Mouse (Mus musculus) midbrain, embryonic 16.5 days (tissue): ENCODE data around the gene C77080. TPM values are rescaled to one million over a fixed set of nuclear protein-coding genes. Genes with fewer than 3 reads are reported as not detected.

Experiments used
- ATAC-seq: fragments of 200-750 bp; cut with Nextera tagmentation; 2 replicates; pipeline ENCODE4 v1.8.0; 2017; ENCODE audit warnings: moderate TSS enrichment
- H3K27ac ChIP-seq: fragments of 300-500 bp; sonication (generic); 2 replicates; pipeline ENCODE4 v1.5.1; 2014; ENCODE audit warnings: mild to moderate bottlenecking, low read length, mixed read lengths
- H3K27me3 ChIP-seq: fragments of 300-500 bp; sonication (generic); 2 replicates; pipeline ENCODE4 v1.6.1; 2014; ENCODE audit warnings: low read depth, low read length, mixed read lengths; ENCODE audit not compliant: control insufficient read depth, insufficient read depth
- H3K36me3 ChIP-seq: fragments of 300-500 bp; sonication (generic); 2 replicates; pipeline ENCODE4 v1.6.1; 2014; ENCODE audit warnings: mild to moderate bottlenecking, low read length, moderate library complexity, mixed read lengths; ENCODE audit not compliant: control insufficient read depth, insufficient read depth
- H3K4me1 ChIP-seq: fragments of 300-500 bp; sonication (generic); 2 replicates; pipeline ENCODE4 v1.6.1; 2014; ENCODE audit warnings: mild to moderate bottlenecking, low read length, mixed read lengths; ENCODE audit not compliant: control insufficient read depth, insufficient read depth
- H3K4me2 ChIP-seq: fragments of 300-500 bp; sonication (generic); 2 replicates; pipeline ENCODE4 v1.6.1; 2014; ENCODE audit warnings: mild to moderate bottlenecking, low read length, mixed read lengths
- H3K4me3 ChIP-seq: fragments of 300-500 bp; sonication (generic); 2 replicates; pipeline ENCODE4 v1.5.1; 2014; ENCODE audit warnings: low read depth, mild to moderate bottlenecking, low read length, moderate library complexity, mixed read lengths
- H3K9ac ChIP-seq: fragments of 300-500 bp; sonication (generic); 2 replicates; pipeline ENCODE4 v1.6.1; 2014; ENCODE audit warnings: low read depth, low read length, mixed read lengths
- H3K9me3 ChIP-seq: fragments of 300-500 bp; sonication (generic); replicated peaks from 2 replicates; pipeline ENCODE4 v1.6.1; 2014; ENCODE audit warnings: mild to moderate bottlenecking, low read length, mixed read lengths; ENCODE audit not compliant: control insufficient read depth, poor library complexity, severe bottlenecking
- whole genome bisulfite sequencing: fragments of 180-500 bp; shearing (Covaris S2); extraction: QIAGEN DNeasy Blood & Tissue Kit; methylation state at CpG from one replicate; pipeline ENCODE4 v1.1.7; 2014; 5-methylcytosine and 5-hydroxymethylcytosine counted together
- polyA plus RNA-seq: library from polyadenylated mRNA; unstranded; fragments of >200 nt; fragmentation: Nextera tagmentation; extraction: Ambion mirVana; gene quantifications from 2 replicates; pipeline ENCODE4 v1.2.1, GENCODE M21; 2015

Gene C77080
- polyA plus RNA-seq = 6.7 and 8.2 TPM in 2 replicates

DNA sequence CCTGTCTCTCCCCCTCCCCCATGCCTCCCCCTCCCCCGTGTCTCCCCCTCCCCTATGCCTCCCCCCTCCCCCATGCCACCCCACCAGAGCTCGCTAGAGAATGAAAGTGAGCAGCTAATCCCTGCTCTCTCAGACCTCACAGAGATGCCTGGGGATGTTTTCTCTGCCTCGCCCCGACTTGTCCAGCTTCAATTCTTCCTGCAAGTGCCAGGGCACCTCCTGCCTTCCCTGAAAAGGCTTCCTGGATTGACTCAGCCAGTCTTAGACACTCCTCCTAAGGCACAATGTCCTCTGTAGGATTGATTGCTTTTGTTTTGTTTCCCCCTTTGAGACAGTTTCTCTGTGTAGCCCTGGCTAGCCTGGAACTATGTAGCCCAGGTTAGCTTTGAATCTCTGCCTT, at the start of gene C77080:
TSS of gene C77080 (minus strand) at position 209 of the 400 bp plus-strand sequence.
- peak within 1 kb of the TSS; percentile 26; the same call in 1 of the 2 replicates for H3K9ac ChIP-seq
- no peak within 1 kb of the TSS for H3K4me3 ChIP-seq
- 0 out of 2 replicates have a peak, but pooled peaks cover 3% of the 10 kb centered on the region for H3K4me1 ChIP-seq
- no peaks in the 10 kb centered on the region for H3K27me3 ChIP-seq
- no peak for ATAC-seq
- WGBS = 0% methylated on average over 2 of the region's 4 CpGs
- H3K9me3 ChIP-seq = no peaks in the 10 kb centered on the region
- no peaks in the 10 kb centered on the region for H3K36me3 ChIP-seq
- H3K27ac ChIP-seq = no peak within 1 kb of the TSS
- H3K4me2 ChIP-seq = no peak within 1 kb of the TSS

- H3K4me1 ChIP-seq = no peaks in the 10 kb centered on the region
- ATAC-seq = no peak
- H3K9me3 ChIP-seq = no peaks in the 10 kb centered on the region
- H3K27ac ChIP-seq = no peak overlapping the region
- H3K4me2 ChIP-seq = no peak overlapping the region
- no peak overlapping the region for H3K9ac ChIP-seq
- H3K4me3 ChIP-seq = no peak overlapping the region
- WGBS = 93% methylated on average over 1 of the region's 1 CpGs
- peaks cover 18% of the 10 kb centered on the region for H3K36me3 ChIP-seq
- no peaks in the 10 kb centered on the region for H3K27me3 ChIP-seq
Observed at GRCm38 (mm10) chr4:129307936-129308335, 46.7 kb upstream of the C77080 start.

- Histone ChIP-seq H3K9ac (no peak overlapping the region), H3K4me2 (no peak overlapping the region), H3K4me1 (no peaks in the 10 kb centered on the region), H3K27me3 (no peaks in the 10 kb centered on the region), H3K27ac (no peak overlapping the region), H3K36me3 (peaks cover 9% of the 10 kb centered on the region), H3K9me3 (no peaks in the 10 kb centered on the region), H3K4me3 (no peak overlapping the region)
- 68% methylated on average over 1 of the region's 1 CpGs for WGBS
- no peak for ATAC-seq
Observed at GRCm38 (mm10) chr4:129304306-129304705, 43.1 kb upstream of the C77080 start.

GRCm38 (mm10) chr4:129303816-129304215, 42.6 kb upstream of the C77080 start:
- H3K27ac ChIP-seq = no peak overlapping the region
- no peak for ATAC-seq
- 94% methylated on average over 9 of the region's 9 CpGs for WGBS
- no peak overlapping the region for H3K9ac ChIP-seq
- H3K4me3 ChIP-seq = no peak overlapping the region
- H3K36me3 ChIP-seq = peaks cover 8% of the 10 kb centered on the region; the same call in 1 of the 2 replicates
- no peaks in the 10 kb centered on the region for H3K4me1 ChIP-seq
- no peaks in the 10 kb centered on the region for H3K9me3 ChIP-seq
- no peak overlapping the region for H3K4me2 ChIP-seq
- H3K27me3 ChIP-seq = no peaks in the 10 kb centered on the region

- no peak for ATAC-seq
- Histone ChIP-seq H3K27me3 (no peaks in the 10 kb centered on the region), H3K27ac (no peak overlapping the region), H3K9me3 (no peaks in the 10 kb centered on the region), H3K4me3 (no peak overlapping the region), H3K9ac (no peak overlapping the region), H3K4me1 (no peaks in the 10 kb centered on the region), H3K36me3 (peaks cover 6% of the 10 kb centered on the region; the same call in 1 of the 2 replicates), H3K4me2 (no peak overlapping the region)
- WGBS = 69% methylated on average over 5 of the region's 5 CpGs
Observed at GRCm38 (mm10) chr4:129303401-129303800, 42.2 kb upstream of the C77080 start.

DNA sequence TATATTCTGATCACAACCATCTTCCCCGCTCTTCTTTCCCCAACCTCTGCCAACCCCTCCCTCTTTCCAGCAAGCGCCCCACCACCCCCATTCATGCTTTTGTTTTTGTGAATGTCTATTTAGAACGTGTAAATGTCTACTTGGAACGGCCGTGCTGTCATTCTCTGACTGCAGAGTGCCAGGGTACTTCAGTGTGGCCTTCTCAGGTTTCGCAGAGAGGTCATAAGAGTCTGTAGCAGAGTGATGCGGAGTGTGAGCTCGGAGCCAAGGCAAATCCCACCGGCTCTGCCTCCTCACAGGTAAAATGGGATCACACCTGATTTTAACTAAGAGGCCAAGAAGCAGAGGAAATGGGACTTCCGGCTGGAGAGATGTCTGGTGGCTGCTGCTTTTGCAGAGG, 37.9 kb upstream of the C77080 start:
- no peak for ATAC-seq
- no peaks in the 10 kb centered on the region for H3K4me1 ChIP-seq
- H3K9me3 ChIP-seq = no peaks in the 10 kb centered on the region
- no peak overlapping the region for H3K27ac ChIP-seq
- H3K9ac ChIP-seq = no peak overlapping the region
- no peaks in the 10 kb centered on the region for H3K36me3 ChIP-seq
- no peak overlapping the region for H3K4me2 ChIP-seq
- H3K27me3 ChIP-seq = no peaks in the 10 kb centered on the region
- H3K4me3 ChIP-seq = no peak overlapping the region
- WGBS = 57% methylated on average over 10 of the region's 10 CpGs

DNA sequence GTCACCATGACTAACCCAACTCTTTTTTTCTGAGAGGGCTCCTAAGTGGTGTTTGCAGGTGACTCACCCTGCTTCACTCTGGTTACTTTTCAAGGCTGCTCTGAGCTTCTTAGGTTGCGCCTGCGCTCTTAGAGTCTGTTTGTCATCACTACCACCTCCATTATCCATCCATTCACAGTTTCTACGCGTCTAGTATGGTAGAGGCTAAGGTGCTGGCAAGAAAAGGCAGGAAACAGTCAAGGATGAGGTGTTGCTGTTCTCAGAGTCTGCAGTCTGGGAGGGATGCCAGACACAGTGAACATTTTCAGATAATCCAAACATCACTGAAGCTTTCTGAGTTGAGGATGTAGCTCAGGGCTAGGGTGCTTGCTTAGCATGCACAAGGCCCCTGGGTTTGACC, 36.5 kb upstream of the C77080 start:
- Histone ChIP-seq H3K9me3 (no peaks in the 10 kb centered on the region), H3K4me1 (no peaks in the 10 kb centered on the region), H3K4me3 (no peak overlapping the region), H3K9ac (no peak overlapping the region), H3K27me3 (no peaks in the 10 kb centered on the region), H3K27ac (no peak overlapping the region), H3K36me3 (no peaks in the 10 kb centered on the region), H3K4me2 (no peak overlapping the region)
- no peak for ATAC-seq
- WGBS = 93% methylated on average over 4 of the region's 4 CpGs

GRCm38 (mm10) chr4:129296066-129296465, 34.9 kb upstream of the C77080 start:
- H3K9me3 ChIP-seq = no peaks in the 10 kb centered on the region
- no peaks in the 10 kb centered on the region for H3K4me1 ChIP-seq
- no peaks in the 10 kb centered on the region for H3K27me3 ChIP-seq
- WGBS = 94% methylated on average over 7 of the region's 7 CpGs
- no peak overlapping the region for H3K9ac ChIP-seq
- no peak overlapping the region for H3K27ac ChIP-seq
- no peak for ATAC-seq
- H3K36me3 ChIP-seq = no peaks in the 10 kb centered on the region
- no peak overlapping the region for H3K4me2 ChIP-seq
- no peak overlapping the region for H3K4me3 ChIP-seq

- H3K4me3 ChIP-seq = no peak overlapping the region
- no peaks in the 10 kb centered on the region for H3K36me3 ChIP-seq
- H3K9me3 ChIP-seq = no peaks in the 10 kb centered on the region
- H3K4me1 ChIP-seq = no peaks in the 10 kb centered on the region
- 88% methylated on average over 2 of the region's 2 CpGs for WGBS
- no peak overlapping the region for H3K4me2 ChIP-seq
- H3K9ac ChIP-seq = no peak overlapping the region
- ATAC-seq = no peak
- no peaks in the 10 kb centered on the region for H3K27me3 ChIP-seq
- H3K27ac ChIP-seq = no peak overlapping the region
Observed at GRCm38 (mm10) chr4:129295188-129295587, 34.0 kb upstream of the C77080 start.
